Mouse (Mus musculus): Measurements from ENCODE around the gene Golga4.

Gene Golga4

GRCm38 (mm10) chr9:118622376-118623166 lies 116.5 kb downstream of the Golga4 start:
- in situ Hi-C loops (cut with MboI), result no loop called here

DNA sequence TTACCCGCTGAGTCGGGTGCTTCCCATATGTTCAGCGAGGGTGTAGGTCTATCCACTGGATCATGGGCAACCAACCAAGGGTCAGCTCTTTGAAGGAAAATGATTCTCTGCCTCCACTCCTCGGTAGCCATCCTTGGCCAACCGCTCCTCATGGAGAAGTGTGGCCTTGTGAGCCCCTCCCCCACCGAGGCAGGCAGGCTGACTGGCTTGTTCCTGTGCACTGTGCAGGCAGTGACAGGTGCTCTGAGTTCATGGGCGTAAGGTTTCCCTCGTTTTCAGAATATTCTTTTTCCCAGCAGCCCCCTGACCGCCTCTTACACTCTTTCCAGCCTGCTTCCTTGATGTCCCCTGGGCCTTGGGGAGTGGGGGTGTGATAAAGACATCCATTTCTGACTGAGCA lies 117.4 kb downstream of the Golga4 start:
- in situ Hi-C loops (cut with MboI), result no loop called here

DNA sequence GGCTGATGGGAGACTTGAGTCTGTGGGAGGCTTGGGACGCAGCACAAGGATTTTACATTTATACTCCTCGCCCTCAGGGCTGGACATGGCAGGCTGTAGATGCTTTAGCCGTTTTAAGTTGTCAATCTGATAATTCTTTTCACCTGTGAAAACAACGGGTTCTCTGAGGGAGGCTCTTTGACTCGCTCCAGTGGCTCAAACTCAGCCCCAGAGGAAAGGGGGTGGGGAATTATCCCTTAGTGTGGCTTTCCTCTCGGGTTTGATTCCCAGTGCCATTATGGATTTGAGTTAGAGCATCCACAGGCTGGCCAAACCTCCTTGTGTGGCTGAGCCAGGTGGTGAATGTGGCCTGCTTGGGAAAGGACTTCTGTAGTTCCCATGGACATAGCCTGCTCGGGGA lies 118.1 kb downstream of the Golga4 start:
- in situ Hi-C loops (cut with MboI), result no loop called here

DNA sequence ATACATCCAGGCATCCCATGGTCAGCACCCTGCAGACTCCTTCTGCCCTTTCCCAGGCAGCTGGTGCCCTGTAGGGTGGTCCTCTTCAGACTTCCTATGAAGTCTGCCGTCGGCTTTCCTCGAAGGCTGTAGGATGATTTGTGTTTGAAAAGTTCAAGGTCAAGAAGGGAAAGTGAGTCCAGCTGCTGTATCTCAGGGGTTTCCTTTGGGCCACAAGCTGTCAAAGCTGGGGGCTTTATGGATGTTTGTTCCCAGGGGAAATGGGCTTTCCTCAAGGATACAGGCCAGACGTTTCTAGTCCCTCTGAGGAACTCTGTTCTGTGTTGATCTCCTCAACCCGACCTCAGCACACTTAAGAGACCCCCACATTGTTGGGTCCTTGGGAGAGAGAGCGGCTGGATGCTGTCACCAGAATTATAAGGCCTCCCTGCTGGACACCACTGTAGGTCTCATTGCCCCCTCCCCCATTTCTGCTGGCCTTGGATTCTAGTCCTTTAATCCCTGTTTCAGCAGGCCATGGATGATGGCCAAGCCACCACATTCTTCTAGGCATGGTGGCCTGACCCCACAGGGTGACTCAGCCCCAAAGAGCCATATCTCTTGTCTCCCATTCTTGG lies 123.8 kb downstream of the Golga4 start:
- in situ Hi-C loops (cut with MboI), result no loop called here
